Mouse (Mus musculus): ENCODE results near the gene Helt. TPM values are rescaled to one million over a fixed set of nuclear protein-coding genes. Genes with fewer than 3 reads are reported as not detected.

Helt gene
- polyA plus RNA-seq, 1 experiment, result not detected

DNA sequence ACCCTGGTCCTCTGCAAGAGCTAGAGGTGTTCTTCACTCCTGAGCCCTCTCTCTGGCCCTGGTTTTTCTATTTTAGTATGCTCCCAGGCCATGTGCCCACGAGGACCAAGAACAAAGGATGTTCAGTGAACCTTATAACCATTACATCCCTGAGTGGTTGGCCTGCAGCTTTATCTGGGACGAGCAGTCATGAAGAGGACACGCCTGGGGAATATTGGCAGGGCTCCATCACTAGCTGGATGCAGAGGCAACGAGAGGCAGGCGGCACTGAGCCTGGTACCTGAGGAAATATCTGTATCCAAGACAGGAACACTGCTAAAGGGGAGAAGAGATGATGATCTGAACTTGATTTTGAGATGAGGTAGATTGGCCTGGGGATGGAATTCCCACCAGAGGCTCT is 37.3 kb upstream of the Helt start:
- Histone ChIP-seq H3K4me1 (replicated peaks; ENCODE audit: control insufficient read depth, insufficient read depth, low read length) (no peaks in the 10 kb centered on the region), H3K27me3 (ENCODE audit: control insufficient read depth, insufficient read depth, low read length) (no peaks in the 10 kb centered on the region), H3K4me3 (ENCODE audit: control insufficient read depth, insufficient read depth, low read length) (no peak overlapping the region), H3K27ac (ENCODE audit: control insufficient read depth, insufficient read depth, low read length) (no peak overlapping the region), H3K36me3 (ENCODE audit: control insufficient read depth, insufficient read depth, low read length) (no peaks in the 10 kb centered on the region)
- DNase-seq, result no peak
- TF ChIP-seq POLR2A (IDR thresholded peaks at IDR 0.05; ENCODE audit: control insufficient read depth, extremely low read depth, insufficient read depth, low read length, poor library complexity) (no peak), CTCF (IDR thresholded peaks at IDR 0.05; ENCODE audit: borderline replicate concordance, control insufficient read depth, extremely low read depth, insufficient read depth, low read length, poor library complexity) (no peak)
- WGBS, result 86% methylated on average over 5 of the region's 5 CpGs

DNA sequence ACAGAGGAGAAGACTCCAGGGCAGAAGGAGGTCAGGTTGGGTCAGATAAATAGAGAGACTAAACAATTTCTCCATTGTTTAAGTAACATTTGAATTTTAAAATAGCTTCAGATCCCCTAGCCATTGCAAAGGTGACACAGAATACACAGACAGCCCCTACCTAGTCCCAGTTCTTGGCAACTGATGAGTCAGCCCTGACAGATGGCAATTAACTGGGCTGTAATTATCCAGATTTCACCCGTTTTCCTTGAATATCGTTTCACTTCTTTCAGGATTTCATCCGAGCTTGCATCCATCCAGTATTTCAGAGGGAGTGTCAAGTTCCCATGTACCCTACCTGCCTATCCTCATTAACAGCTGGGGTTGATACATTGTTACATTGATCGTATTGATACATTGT is 34.9 kb upstream of the Helt start:
- WGBS, result 88% methylated on average over 4 of the region's 4 CpGs
- no peak for TF ChIP-seq CTCF (IDR thresholded peaks at IDR 0.05; ENCODE audit: borderline replicate concordance, control insufficient read depth, extremely low read depth, insufficient read depth, low read length, poor library complexity)
- TF ChIP-seq POLR2A (IDR thresholded peaks at IDR 0.05; ENCODE audit: control insufficient read depth, extremely low read depth, insufficient read depth, low read length, poor library complexity), result no peak
- DNase-seq, result no peak
- Histone ChIP-seq H3K36me3 (ENCODE audit: control insufficient read depth, insufficient read depth, low read length) (no peaks in the 10 kb centered on the region), H3K27ac (ENCODE audit: control insufficient read depth, insufficient read depth, low read length) (no peak overlapping the region), H3K4me3 (ENCODE audit: control insufficient read depth, insufficient read depth, low read length) (no peak overlapping the region), H3K27me3 (ENCODE audit: control insufficient read depth, insufficient read depth, low read length) (no peaks in the 10 kb centered on the region), H3K4me1 (replicated peaks; ENCODE audit: control insufficient read depth, insufficient read depth, low read length) (no peaks in the 10 kb centered on the region)

GRCm38 (mm10) chr8:46327284-46327683 is 32.8 kb upstream of the Helt start:
- 95% methylated on average over 7 of the region's 7 CpGs for WGBS
- TF ChIP-seq CTCF (IDR thresholded peaks at IDR 0.05; ENCODE audit: borderline replicate concordance, control insufficient read depth, extremely low read depth, insufficient read depth, low read length, poor library complexity) (no peak), POLR2A (IDR thresholded peaks at IDR 0.05; ENCODE audit: control insufficient read depth, extremely low read depth, insufficient read depth, low read length, poor library complexity) (no peak)
- no peak overlapping the region for H3K4me3 ChIP-seq (ENCODE audit: control insufficient read depth, insufficient read depth, low read length)
- DNase-seq, result no peak
- no peaks in the 10 kb centered on the region for H3K4me1 ChIP-seq (replicated peaks; ENCODE audit: control insufficient read depth, insufficient read depth, low read length)
- no peak overlapping the region for H3K27ac ChIP-seq (ENCODE audit: control insufficient read depth, insufficient read depth, low read length)
- H3K36me3 ChIP-seq (ENCODE audit: control insufficient read depth, insufficient read depth, low read length), result no peaks in the 10 kb centered on the region
- no peaks in the 10 kb centered on the region for H3K27me3 ChIP-seq (ENCODE audit: control insufficient read depth, insufficient read depth, low read length)

- Histone ChIP-seq H3K27ac (ENCODE audit: control insufficient read depth, insufficient read depth, low read length) (no peak overlapping the region), H3K4me3 (ENCODE audit: control insufficient read depth, insufficient read depth, low read length) (no peak overlapping the region), H3K36me3 (ENCODE audit: control insufficient read depth, insufficient read depth, low read length) (no peaks in the 10 kb centered on the region), H3K4me1 (replicated peaks; ENCODE audit: control insufficient read depth, insufficient read depth, low read length) (no peaks in the 10 kb centered on the region), H3K27me3 (ENCODE audit: control insufficient read depth, insufficient read depth, low read length) (no peaks in the 10 kb centered on the region)
- no peak for DNase-seq
- TF ChIP-seq CTCF (IDR thresholded peaks at IDR 0.05; ENCODE audit: borderline replicate concordance, control insufficient read depth, extremely low read depth, insufficient read depth, low read length, poor library complexity), result no peak
- no peak for TF ChIP-seq POLR2A (IDR thresholded peaks at IDR 0.05; ENCODE audit: control insufficient read depth, extremely low read depth, insufficient read depth, low read length, poor library complexity)
- 85% methylated on average over 5 of the region's 5 CpGs for WGBS
Observed at GRCm38 (mm10) chr8:46326715-46327114, 32.2 kb upstream of the Helt start.

DNA sequence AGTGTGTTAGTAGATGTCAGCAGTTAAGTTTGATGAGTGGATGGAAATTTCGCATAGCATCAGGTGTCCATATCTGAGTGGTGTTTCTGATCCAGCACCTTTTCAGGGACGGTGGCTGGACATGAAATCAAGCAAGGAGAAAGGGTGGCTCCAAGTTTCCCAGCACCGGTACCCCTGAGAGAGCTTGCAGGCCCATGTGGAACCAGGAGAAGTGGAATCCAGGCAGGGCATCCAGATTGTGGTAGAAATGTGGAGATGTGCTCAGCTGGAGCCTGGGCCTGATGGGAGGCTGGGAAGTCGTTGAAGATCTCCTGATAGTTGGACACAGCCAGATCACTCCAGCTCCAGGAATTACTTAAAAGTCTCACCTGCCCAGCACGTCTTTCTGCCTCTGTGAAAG is 30.2 kb upstream of the Helt start:
- Histone ChIP-seq H3K4me3 (ENCODE audit: control insufficient read depth, insufficient read depth, low read length) (no peak overlapping the region), H3K4me1 (replicated peaks; ENCODE audit: control insufficient read depth, insufficient read depth, low read length) (no peaks in the 10 kb centered on the region), H3K27me3 (ENCODE audit: control insufficient read depth, insufficient read depth, low read length) (no peaks in the 10 kb centered on the region), H3K27ac (ENCODE audit: control insufficient read depth, insufficient read depth, low read length) (no peak overlapping the region), H3K36me3 (ENCODE audit: control insufficient read depth, insufficient read depth, low read length) (no peaks in the 10 kb centered on the region)
- TF ChIP-seq POLR2A (IDR thresholded peaks at IDR 0.05; ENCODE audit: control insufficient read depth, extremely low read depth, insufficient read depth, low read length, poor library complexity) (no peak), CTCF (IDR thresholded peaks at IDR 0.05; ENCODE audit: borderline replicate concordance, control insufficient read depth, extremely low read depth, insufficient read depth, low read length, poor library complexity) (no peak)
- 87% methylated on average over 5 of the region's 5 CpGs for WGBS
- DNase-seq, result no peak

DNA sequence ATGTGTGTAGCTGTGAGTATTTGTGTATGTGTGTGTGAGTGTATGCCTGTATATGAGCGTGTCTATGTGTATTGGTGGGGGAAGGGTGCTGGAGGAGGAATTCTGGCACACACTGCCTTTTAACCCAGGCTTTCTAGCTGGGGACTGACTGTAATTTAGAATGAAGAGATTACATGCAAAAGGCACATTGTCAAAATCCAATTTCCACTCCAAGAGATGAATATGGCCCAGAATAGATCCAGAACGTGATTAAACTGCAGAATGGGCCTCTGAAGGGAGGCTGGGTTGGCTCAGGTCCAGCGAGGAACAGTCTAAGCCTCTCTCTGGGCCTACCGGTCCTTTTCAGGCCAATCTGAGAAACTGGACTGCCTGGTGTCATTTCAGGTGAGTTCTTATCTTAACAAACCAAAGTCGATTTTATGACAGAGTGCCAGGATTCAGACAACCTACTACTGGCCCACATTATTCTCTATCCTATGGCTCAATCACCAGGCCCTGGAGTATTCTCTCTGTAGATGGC is 29.3 kb upstream of the Helt start:
- no peak overlapping the region for H3K4me3 ChIP-seq (ENCODE audit: control insufficient read depth, insufficient read depth, low read length)

GRCm38 (mm10) chr8:46322833-46323232 is 28.4 kb upstream of the Helt start:
- Histone ChIP-seq H3K4me1 (replicated peaks; ENCODE audit: control insufficient read depth, insufficient read depth, low read length) (no peaks in the 10 kb centered on the region), H3K27ac (ENCODE audit: control insufficient read depth, insufficient read depth, low read length) (no peak overlapping the region), H3K27me3 (ENCODE audit: control insufficient read depth, insufficient read depth, low read length) (no peaks in the 10 kb centered on the region), H3K4me3 (ENCODE audit: control insufficient read depth, insufficient read depth, low read length) (no peak overlapping the region), H3K36me3 (ENCODE audit: control insufficient read depth, insufficient read depth, low read length) (no peaks in the 10 kb centered on the region)
- no peak for DNase-seq
- 59% methylated on average over 2 of the region's 2 CpGs for WGBS
- TF ChIP-seq POLR2A (IDR thresholded peaks at IDR 0.05; ENCODE audit: control insufficient read depth, extremely low read depth, insufficient read depth, low read length, poor library complexity) (no peak), CTCF (IDR thresholded peaks at IDR 0.05; ENCODE audit: borderline replicate concordance, control insufficient read depth, extremely low read depth, insufficient read depth, low read length, poor library complexity) (no peak)

More for the DNA sequence above, 29.3 kb upstream of the Helt start:
- no peak for TF ChIP-seq POLR2A (IDR thresholded peaks at IDR 0.05; ENCODE audit: control insufficient read depth, extremely low read depth, insufficient read depth, low read length, poor library complexity)
- TF ChIP-seq CTCF (IDR thresholded peaks at IDR 0.05; ENCODE audit: borderline replicate concordance, control insufficient read depth, extremely low read depth, insufficient read depth, low read length, poor library complexity), result no peak
- Histone ChIP-seq H3K27ac (ENCODE audit: control insufficient read depth, insufficient read depth, low read length) (no peak overlapping the region), H3K4me1 (replicated peaks; ENCODE audit: control insufficient read depth, insufficient read depth, low read length) (no peaks in the 10 kb centered on the region), H3K36me3 (ENCODE audit: control insufficient read depth, insufficient read depth, low read length) (no peaks in the 10 kb centered on the region), H3K27me3 (ENCODE audit: control insufficient read depth, insufficient read depth, low read length) (no peaks in the 10 kb centered on the region)
- WGBS, result 81% methylated on average over 5 of the region's 5 CpGs
- DNase-seq, result no peak
